Mouse (Mus musculus) limb, embryonic 10.5 days (tissue): ENCODE measurements around the gene Rbms3. TPM values are rescaled to one million over a fixed set of nuclear protein-coding genes. Genes with fewer than 3 reads are reported as not detected.

Experiments
- DNase-seq: peaks from one replicate; pipeline ENCODE4 v3.0.0-alpha.2; 2017; ENCODE audit warnings: low spot score
- H3K27ac ChIP-seq: fragments of 300-500 bp; sonication (generic); 2 replicates; pipeline ENCODE4 v1.5.1; 2016; ENCODE audit warnings: mild to moderate bottlenecking
- H3K27me3 ChIP-seq: fragments of 300-500 bp; sonication (generic); 2 replicates; pipeline ENCODE4 v1.6.1; 2016; ENCODE audit warnings: low read depth, mild to moderate bottlenecking; ENCODE audit not compliant: poor library complexity, severe bottlenecking
- H3K36me3 ChIP-seq: fragments of 300-500 bp; sonication (generic); 2 replicates; pipeline ENCODE4 v1.6.1; 2016; ENCODE audit warnings: mild to moderate bottlenecking, moderate library complexity
- H3K4me1 ChIP-seq: fragments of 300-500 bp; sonication (generic); 2 replicates; pipeline ENCODE4 v1.6.1; 2016
- H3K4me3 ChIP-seq: fragments of 300-500 bp; sonication (generic); 2 replicates; pipeline ENCODE4 v1.5.1; 2016; ENCODE audit warnings: mild to moderate bottlenecking, moderate library complexity
- H3K9me3 ChIP-seq: fragments of 300-500 bp; sonication (generic); replicated peaks from 2 replicates; pipeline ENCODE4 v1.6.1; 2016; ENCODE audit warnings: mild to moderate bottlenecking
- WGBS: fragments of 180-500 bp; shearing (Covaris S2); methylation state at CpG from one replicate; pipeline ENCODE4 v1.1.7; 2016; 5-methylcytosine and 5-hydroxymethylcytosine counted together
- polyA plus RNA-seq: library from polyadenylated mRNA; unstranded; fragments of >200 nt; fragmentation: Nextera tagmentation; extraction: Ambion mirVana; gene quantifications from 2 replicates; pipeline ENCODE4 v1.2.1, GENCODE M21; 2016

Rbms3 gene
- 29.3 and 35.2 TPM in 2 replicates for polyA plus RNA-seq

GRCm38 (mm10) chr9:117629771-117630170, at the start of gene Rbms3:
Gene Rbms3, minus strand, starts transcription at chr9:117629913.
- no peaks in the 10 kb centered on the region for H3K9me3 ChIP-seq
- WGBS = 89% methylated on average over 9 of the region's 9 CpGs
- no peak for DNase-seq
- H3K27me3 ChIP-seq = no peaks in the 10 kb centered on the region
- H3K4me1 ChIP-seq = no peaks in the 10 kb centered on the region; the same call in 1 of the 2 replicates
- no peak within 1 kb of the TSS for H3K4me3 ChIP-seq
- H3K36me3 ChIP-seq = no peaks in the 10 kb centered on the region
- H3K27ac ChIP-seq = no peak within 1 kb of the TSS

GRCm38 (mm10) chr9:117673311-117673710, 43.6 kb upstream of the Rbms3 start:
- no peaks in the 10 kb centered on the region for H3K9me3 ChIP-seq
- H3K27me3 ChIP-seq = no peaks in the 10 kb centered on the region
- DNase-seq = no peak
- 89% methylated on average over 5 of the region's 5 CpGs for WGBS
- H3K27ac ChIP-seq = no peak overlapping the region
- H3K4me1 ChIP-seq = 0 out of 2 replicates have a peak, but pooled peaks cover 4% of the 10 kb centered on the region
- no peak overlapping the region for H3K4me3 ChIP-seq
- H3K36me3 ChIP-seq = no peaks in the 10 kb centered on the region

GRCm38 (mm10) chr9:117654626-117655025, 24.9 kb upstream of the Rbms3 start:
- no peak overlapping the region for H3K27ac ChIP-seq
- no peaks in the 10 kb centered on the region for H3K9me3 ChIP-seq
- H3K4me1 ChIP-seq = no peaks in the 10 kb centered on the region
- WGBS = 88% methylated on average over 2 of the region's 2 CpGs
- H3K4me3 ChIP-seq = no peak overlapping the region
- H3K36me3 ChIP-seq = no peaks in the 10 kb centered on the region
- no peak for DNase-seq
- H3K27me3 ChIP-seq = no peaks in the 10 kb centered on the region

GRCm38 (mm10) chr9:117653641-117654040, 23.9 kb upstream of the Rbms3 start:
- no peaks in the 10 kb centered on the region for H3K4me1 ChIP-seq

GRCm38 (mm10) chr9:117646131-117646530, 16.4 kb upstream of the Rbms3 start:
- DNase-seq = no peak
- H3K27me3 ChIP-seq = no peaks in the 10 kb centered on the region
- H3K36me3 ChIP-seq = no peaks in the 10 kb centered on the region
- no peak overlapping the region for H3K27ac ChIP-seq
- no peaks in the 10 kb centered on the region for H3K9me3 ChIP-seq
- H3K4me3 ChIP-seq = no peak overlapping the region
- H3K4me1 ChIP-seq = no peaks in the 10 kb centered on the region
- WGBS = 89% methylated on average over 2 of the region's 2 CpGs

More at GRCm38 (mm10) chr9:117653641-117654040, 23.9 kb upstream of the Rbms3 start:
- H3K36me3 ChIP-seq = no peaks in the 10 kb centered on the region
- H3K27me3 ChIP-seq = no peaks in the 10 kb centered on the region
- no peaks in the 10 kb centered on the region for H3K9me3 ChIP-seq
- no peak overlapping the region for H3K27ac ChIP-seq
- DNase-seq = no peak
- 77% methylated on average over 5 of the region's 5 CpGs for WGBS
- no peak overlapping the region for H3K4me3 ChIP-seq

GRCm38 (mm10) chr9:117641090-117641782, 11.5 kb upstream of the Rbms3 start:
- Histone ChIP-seq H3K4me1 (no peaks in the 10 kb centered on the region), H3K36me3 (no peaks in the 10 kb centered on the region), H3K27ac (no peak overlapping the region), H3K9me3 (no peaks in the 10 kb centered on the region), H3K27me3 (no peaks in the 10 kb centered on the region), H3K4me3 (no peak overlapping the region)
- no peak for DNase-seq
- 94% methylated on average over 4 of the region's 4 CpGs for WGBS

- no peak for DNase-seq
- H3K27me3 ChIP-seq = no peaks in the 10 kb centered on the region
- 81% methylated on average over 5 of the region's 5 CpGs for WGBS
- no peak overlapping the region for H3K27ac ChIP-seq
- no peaks in the 10 kb centered on the region for H3K9me3 ChIP-seq
- H3K4me1 ChIP-seq = no peaks in the 10 kb centered on the region
- no peaks in the 10 kb centered on the region for H3K36me3 ChIP-seq
- H3K4me3 ChIP-seq = no peak overlapping the region
These were observed 9.0 kb upstream of the Rbms3 start for GRCm38 (mm10) chr9:117638623-117639185.

- Histone ChIP-seq H3K9me3 (no peaks in the 10 kb centered on the region), H3K27ac (no peak overlapping the region), H3K4me3 (no peak overlapping the region), H3K27me3 (no peaks in the 10 kb centered on the region), H3K4me1 (no peaks in the 10 kb centered on the region; the same call in 1 of the 2 replicates), H3K36me3 (no peaks in the 10 kb centered on the region)
- DNase-seq = no peak
- WGBS = 76% methylated on average over 8 of the region's 8 CpGs
These were observed 6.8 kb upstream of the Rbms3 start for GRCm38 (mm10) chr9:117636492-117636891.

- no peak for DNase-seq
- Histone ChIP-seq H3K36me3 (no peaks in the 10 kb centered on the region), H3K27me3 (no peaks in the 10 kb centered on the region), H3K4me3 (no peak overlapping the region), H3K27ac (no peak overlapping the region), H3K9me3 (no peaks in the 10 kb centered on the region), H3K4me1 (no peaks in the 10 kb centered on the region)
These were observed 2.5 kb downstream of the Rbms3 start for GRCm38 (mm10) chr9:117627173-117627572.

GRCm38 (mm10) chr9:117600781-117601180, 28.9 kb downstream of the Rbms3 start:
- WGBS = 87% methylated on average over 5 of the region's 5 CpGs
- Histone ChIP-seq H3K36me3 (no peaks in the 10 kb centered on the region), H3K4me1 (peaks cover 8% of the 10 kb centered on the region), H3K9me3 (no peaks in the 10 kb centered on the region), H3K27me3 (no peaks in the 10 kb centered on the region), H3K27ac (no peak overlapping the region), H3K4me3 (no peak overlapping the region)
- DNase-seq = no peak

- WGBS = 95% methylated on average over 9 of the region's 9 CpGs
- Histone ChIP-seq H3K4me3 (no peak overlapping the region), H3K36me3 (no peaks in the 10 kb centered on the region), H3K27ac (no peak overlapping the region), H3K9me3 (no peaks in the 10 kb centered on the region), H3K4me1 (peaks cover 9% of the 10 kb centered on the region), H3K27me3 (no peaks in the 10 kb centered on the region)
- no peak for DNase-seq
These were observed 30.4 kb downstream of the Rbms3 start for GRCm38 (mm10) chr9:117599341-117599740.

GRCm38 (mm10) chr9:117596162-117596561, 33.6 kb downstream of the Rbms3 start:
- H3K27me3 ChIP-seq = no peaks in the 10 kb centered on the region
- no peak overlapping the region for H3K27ac ChIP-seq
- H3K36me3 ChIP-seq = no peaks in the 10 kb centered on the region
- no peak for DNase-seq
- no peaks in the 10 kb centered on the region for H3K9me3 ChIP-seq
- peaks cover 16% of the 10 kb centered on the region for H3K4me1 ChIP-seq
- 75% methylated on average over 5 of the region's 5 CpGs for WGBS
- H3K4me3 ChIP-seq = no peak overlapping the region

- H3K36me3 ChIP-seq = no peaks in the 10 kb centered on the region
These were observed 44.4 kb downstream of the Rbms3 start for GRCm38 (mm10) chr9:117585345-117585744.

More at GRCm38 (mm10) chr9:117585345-117585744, 44.4 kb downstream of the Rbms3 start:
- DNase-seq = no peak
- no peak overlapping the region for H3K27ac ChIP-seq
- 87% methylated on average over 6 of the region's 6 CpGs for WGBS
- no peak overlapping the region for H3K4me3 ChIP-seq
- no peaks in the 10 kb centered on the region; the same call in 1 of the 2 replicates for H3K9me3 ChIP-seq
- H3K27me3 ChIP-seq = no peaks in the 10 kb centered on the region
- H3K4me1 ChIP-seq = no peaks in the 10 kb centered on the region
